In genomic region chr2:71644038-71644470, GRCm38 (mm10) we compare ENCODE assay signal across 8 mouse cellular contexts.
DNase-seq lines count a peak whose midpoint lies in the region; ATAC-seq and TF ChIP-seq lines count a peak whose summit lies in the region.
"Had no signal": no experiment of that assay in that cellular context is flagged by ENCODE, and none has a peak within 500 bp of the region (broad histone marks: within the 10 kb centered on the region; RNA-seq: fewer than 3 reads in every experiment).

No protein-coding gene starts in this region.

- no peak for TF ChIP-seq POLR2A in ES-Bruce4 (IDR thresholded peaks at IDR 0.05; ENCODE audit: insufficient read depth, low read length)

- H3K4me3 ChIP-seq in ES-Bruce4 (ENCODE audit: low read depth, low read length), result no peak overlapping the region
- H3K4me3 ChIP-seq in heart, embryonic 11.5 days (ENCODE audit: low read depth, low read length), result no peak overlapping the region
- H3K4me3 ChIP-seq in neural tube, embryonic 13.5 days, result no peak overlapping the region
- H3K4me3 ChIP-seq: embryonic facial prominence, embryonic 15.5 days had no signal

- ATAC-seq in heart, embryonic 11.5 days (replicated peaks; ENCODE audit: insufficient number of reproducible peaks, low FRiP score, low TSS enrichment), result peak; percentile 72; the same call in 1 of the 2 replicates
- peak; percentile 50; the same call in 1 of the 2 replicates for ATAC-seq in neural tube, embryonic 13.5 days (ENCODE audit: low read depth)
- ATAC-seq in erythroblast, adult 5-6 weeks (replicated peaks; ENCODE audit: low FRiP score, poor library complexity, severe bottlenecking), result no peak

- WGBS in heart, embryonic 11.5 days (ENCODE audit: insufficient replicate concordance), result 45% methylated on average over 6 of the region's 6 CpGs
- 47% methylated on average over 6 of the region's 6 CpGs for WGBS in neural tube, embryonic 13.5 days

- peak; percentile 45 to 54 for DNase-seq in adrenal gland, adult 18-20 months (ENCODE audit: low spot score in 2 of 2)
- DNase-seq in kidney, postnatal 10 days, result peak; percentile 58
- no peak for DNase-seq in gastrocnemius, postnatal 25 days

- H3K27me3 ChIP-seq in ES-Bruce4 (ENCODE audit: control insufficient read depth, insufficient read depth, low read length, poor library complexity, severe bottlenecking), result no peaks in the 10 kb centered on the region
- H3K27me3 ChIP-seq in heart, embryonic 11.5 days (ENCODE audit: control insufficient read depth, insufficient read depth, low read length), result no peaks in the 10 kb centered on the region
- H3K27me3 ChIP-seq in neural tube, embryonic 13.5 days, result no peaks in the 10 kb centered on the region; the same call in 1 of the 2 replicates
- H3K27me3 ChIP-seq: embryonic facial prominence, embryonic 15.5 days had no signal

- peaks cover 6% of the 10 kb centered on the region; the same call in 1 of the 2 replicates for H3K9me3 ChIP-seq in ES-Bruce4 (replicated peaks; ENCODE audit: control insufficient read depth, insufficient read depth, low read length, poor library complexity, severe bottlenecking)
- H3K9me3 ChIP-seq in heart, embryonic 11.5 days (replicated peaks; ENCODE audit: control insufficient read depth, low read length), result peaks cover 5% of the 10 kb centered on the region; the same call in 1 of the 2 replicates
- peaks cover 5% of the 10 kb centered on the region; the same call in 1 of the 2 replicates for H3K9me3 ChIP-seq in neural tube, embryonic 13.5 days
- H3K9me3 ChIP-seq: embryonic facial prominence, embryonic 15.5 days had no signal

- H3K36me3 ChIP-seq in ES-Bruce4 (ENCODE audit: control insufficient read depth, insufficient read depth, low read length, poor library complexity, severe bottlenecking), result no peaks in the 10 kb centered on the region
- no peaks in the 10 kb centered on the region for H3K36me3 ChIP-seq in heart, embryonic 11.5 days (ENCODE audit: control insufficient read depth, insufficient read depth, low read length)
- H3K36me3 ChIP-seq in neural tube, embryonic 13.5 days, result no peaks in the 10 kb centered on the region
- H3K36me3 ChIP-seq: embryonic facial prominence, embryonic 15.5 days had no signal

- H3K4me2 ChIP-seq in heart, embryonic 11.5 days, result no peak overlapping the region
- H3K4me2 ChIP-seq in neural tube, embryonic 13.5 days, result no peak overlapping the region
- H3K4me2 ChIP-seq: embryonic facial prominence, embryonic 15.5 days had no signal

- 0 out of 2 replicates have a peak, but pooled peaks have one; percentile 25 for TF ChIP-seq EP300 in ES-Bruce4 (IDR thresholded peaks at IDR 0.05; ENCODE audit: insufficient read depth, low read depth, low read length)

- no peak overlapping the region for H3K27ac ChIP-seq in ES-Bruce4 (ENCODE audit: insufficient read depth, low read length)
- peak overlapping the region; percentile 69; the same call in 1 of the 2 replicates for H3K27ac ChIP-seq in heart, embryonic 11.5 days (ENCODE audit: low read depth, low read length)
- no peak overlapping the region for H3K27ac ChIP-seq in neural tube, embryonic 13.5 days (replicated peaks)
- H3K27ac ChIP-seq: embryonic facial prominence, embryonic 15.5 days had no signal

- H3K4me1 ChIP-seq in ES-Bruce4 (ENCODE audit: control insufficient read depth, insufficient read depth, low read length), result no peaks in the 10 kb centered on the region
- peaks cover 3% of the 10 kb centered on the region; the same call in 1 of the 2 replicates for H3K4me1 ChIP-seq in heart, embryonic 11.5 days (ENCODE audit: control insufficient read depth, insufficient read depth, low read length)
- peaks cover 11% of the 10 kb centered on the region; the same call in 1 of the 2 replicates for H3K4me1 ChIP-seq in neural tube, embryonic 13.5 days (replicated peaks)
- H3K4me1 ChIP-seq: embryonic facial prominence, embryonic 15.5 days had no signal

- no peak for TF ChIP-seq CTCF in ES-Bruce4 (IDR thresholded peaks at IDR 0.05; ENCODE audit: low read depth, low read length)

- H3K9ac ChIP-seq in ES-Bruce4 (ENCODE audit: low read depth, poor library complexity, severe bottlenecking), result no peak overlapping the region
- no peak overlapping the region for H3K9ac ChIP-seq in heart, embryonic 11.5 days (ENCODE audit: low read depth, low read length)
- H3K9ac ChIP-seq in neural tube, embryonic 13.5 days, result no peak overlapping the region
- H3K9ac ChIP-seq: embryonic facial prominence, embryonic 15.5 days had no signal
